Mouse (Mus musculus) heart, embryonic 11.5 days (tissue): ENCODE data around the gene Arhgef19. TPM values are rescaled to one million over a fixed set of nuclear protein-coding genes. Genes with fewer than 3 reads are reported as not detected.

Experiments used
- ATAC-seq: fragments of 200-750 bp; cut with Nextera tagmentation; replicated peaks from 2 replicates; pipeline ENCODE4 v1.8.0; 2017; ENCODE audit warnings: moderate library complexity; ENCODE audit not compliant: insufficient number of reproducible peaks, low FRiP score, low TSS enrichment
- H3K27ac ChIP-seq: fragments of 300-500 bp; sonication (generic); 2 replicates; pipeline ENCODE4 v1.5.1; 2014; ENCODE audit warnings: mild to moderate bottlenecking, low read depth, low read length
- H3K27me3 ChIP-seq: fragments of 300-500 bp; sonication (generic); 2 replicates; pipeline ENCODE4 v1.6.1; 2014; ENCODE audit warnings: mild to moderate bottlenecking, low read length, mixed read lengths; ENCODE audit not compliant: control insufficient read depth, insufficient read depth
- H3K36me3 ChIP-seq: fragments of 300-500 bp; sonication (generic); 2 replicates; pipeline ENCODE4 v1.6.1; 2014; ENCODE audit warnings: mild to moderate bottlenecking, low read length, moderate library complexity, mixed read lengths; ENCODE audit not compliant: control insufficient read depth, insufficient read depth
- H3K4me1 ChIP-seq: fragments of 300-500 bp; sonication (generic); 2 replicates; pipeline ENCODE4 v1.6.1; 2014; ENCODE audit warnings: low read length; ENCODE audit not compliant: control insufficient read depth, insufficient read depth
- H3K4me2 ChIP-seq: fragments of 300-500 bp; sonication (generic); 2 replicates; pipeline ENCODE4 v1.6.1; 2014; ENCODE audit warnings: mild to moderate bottlenecking, moderate library complexity
- H3K4me3 ChIP-seq: fragments of 300-500 bp; sonication (generic); 2 replicates; pipeline ENCODE4 v1.5.1; 2014; ENCODE audit warnings: low read depth, low read length
- H3K9ac ChIP-seq: fragments of 300-500 bp; sonication (generic); 2 replicates; pipeline ENCODE4 v1.6.1; 2014; ENCODE audit warnings: mild to moderate bottlenecking, low read depth, low read length, moderate library complexity
- H3K9me3 ChIP-seq: fragments of 300-500 bp; sonication (generic); replicated peaks from 2 replicates; pipeline ENCODE4 v1.6.1; 2016; ENCODE audit warnings: low read length; ENCODE audit not compliant: control insufficient read depth
- WGBS: fragments of 180-500 bp; shearing (Covaris S2); extraction: QIAGEN DNeasy Blood & Tissue Kit; methylation state at CpG from one replicate; pipeline ENCODE4 v1.1.7; 2014; ENCODE audit not compliant: insufficient replicate concordance; 5-methylcytosine and 5-hydroxymethylcytosine counted together
- polyA plus RNA-seq: library from polyadenylated mRNA; unstranded; fragments of >200 nt; fragmentation: Nextera tagmentation; extraction: Ambion mirVana; gene quantifications from 2 replicates; pipeline ENCODE4 v1.2.1, GENCODE M21; 2014

The Arhgef19 gene
- polyA plus RNA-seq, result 1.2 and 1.3 TPM in 2 replicates

- ATAC-seq, result peak; percentile 88
- no peaks in the 10 kb centered on the region for H3K36me3 ChIP-seq
- H3K27me3 ChIP-seq, result peaks cover 78% of the 10 kb centered on the region
- H3K27ac ChIP-seq, result no peak within 1 kb of the TSS
- 1% methylated on average over 30 of the region's 31 CpGs for WGBS
- peak within 1 kb of the TSS; percentile 40 for H3K4me3 ChIP-seq
- 0 out of 2 replicates have a peak within 1 kb of the TSS, but pooled peaks have one; percentile 46 for H3K9ac ChIP-seq
- peaks cover 19% of the 10 kb centered on the region for H3K4me1 ChIP-seq
- H3K4me2 ChIP-seq, result peak within 1 kb of the TSS; percentile 77
- H3K9me3 ChIP-seq, result no peaks in the 10 kb centered on the region
Observed at GRCm38 (mm10) chr4:141239388-141240125, at the start of gene Arhgef19. Gene Arhgef19, plus strand, starts transcription at chr4:141239499.

- no peak overlapping the region for H3K27ac ChIP-seq
- no peaks in the 10 kb centered on the region for H3K9me3 ChIP-seq
- H3K4me2 ChIP-seq, result no peak overlapping the region
- no peak overlapping the region for H3K4me3 ChIP-seq
- peaks cover 15% of the 10 kb centered on the region for H3K36me3 ChIP-seq
- WGBS, result 93% methylated on average over 7 of the region's 7 CpGs
- H3K9ac ChIP-seq, result no peak overlapping the region
- no peak for ATAC-seq
- no peaks in the 10 kb centered on the region for H3K27me3 ChIP-seq
- H3K4me1 ChIP-seq, result peaks cover 4% of the 10 kb centered on the region; the same call in 1 of the 2 replicates
Observed at GRCm38 (mm10) chr4:141191294-141191693, 48.0 kb upstream of the Arhgef19 start.

- H3K36me3 ChIP-seq, result peaks cover 27% of the 10 kb centered on the region
- H3K4me1 ChIP-seq, result no peaks in the 10 kb centered on the region
- WGBS, result 92% methylated on average over 6 of the region's 6 CpGs
- no peak overlapping the region for H3K4me2 ChIP-seq
- no peaks in the 10 kb centered on the region for H3K9me3 ChIP-seq
- H3K27ac ChIP-seq, result no peak overlapping the region
- ATAC-seq, result no peak
- H3K27me3 ChIP-seq, result no peaks in the 10 kb centered on the region
- no peak overlapping the region for H3K4me3 ChIP-seq
- no peak overlapping the region for H3K9ac ChIP-seq
Observed at GRCm38 (mm10) chr4:141194553-141194952, 44.7 kb upstream of the Arhgef19 start.

GRCm38 (mm10) chr4:141196981-141197685, 42.2 kb upstream of the Arhgef19 start:
- 93% methylated on average over 13 of the region's 13 CpGs for WGBS
- Histone ChIP-seq H3K36me3 (peaks cover 27% of the 10 kb centered on the region), H3K4me3 (no peak overlapping the region), H3K27me3 (no peaks in the 10 kb centered on the region), H3K4me2 (no peak overlapping the region), H3K27ac (no peak overlapping the region), H3K9ac (no peak overlapping the region), H3K9me3 (no peaks in the 10 kb centered on the region), H3K4me1 (no peaks in the 10 kb centered on the region)
- peak; percentile 40; the same call in 1 of the 2 replicates for ATAC-seq

- no peaks in the 10 kb centered on the region for H3K27me3 ChIP-seq
- 90% methylated on average over 13 of the region's 13 CpGs for WGBS
- no peak overlapping the region for H3K4me2 ChIP-seq
- ATAC-seq, result no peak
- no peak overlapping the region for H3K4me3 ChIP-seq
- H3K27ac ChIP-seq, result no peak overlapping the region
- H3K9me3 ChIP-seq, result no peaks in the 10 kb centered on the region
- no peaks in the 10 kb centered on the region for H3K4me1 ChIP-seq
- peaks cover 27% of the 10 kb centered on the region for H3K36me3 ChIP-seq
- H3K9ac ChIP-seq, result no peak overlapping the region
Observed at GRCm38 (mm10) chr4:141197686-141198035, 41.6 kb upstream of the Arhgef19 start.

GRCm38 (mm10) chr4:141200906-141201305, 38.4 kb upstream of the Arhgef19 start:
- 68% methylated on average over 11 of the region's 11 CpGs for WGBS

GRCm38 (mm10) chr4:141202192-141202591, 37.1 kb upstream of the Arhgef19 start:
- Histone ChIP-seq H3K36me3 (peaks cover 12% of the 10 kb centered on the region), H3K4me2 (no peak overlapping the region), H3K9ac (no peak overlapping the region), H3K27me3 (no peaks in the 10 kb centered on the region), H3K27ac (no peak overlapping the region), H3K4me1 (0 out of 2 replicates have a peak, but pooled peaks cover 3% of the 10 kb centered on the region), H3K9me3 (no peaks in the 10 kb centered on the region), H3K4me3 (no peak overlapping the region)
- WGBS, result 88% methylated on average over 6 of the region's 6 CpGs
- ATAC-seq, result no peak

More at GRCm38 (mm10) chr4:141200906-141201305, 38.4 kb upstream of the Arhgef19 start:
- Histone ChIP-seq H3K9ac (no peak overlapping the region), H3K27me3 (no peaks in the 10 kb centered on the region), H3K36me3 (peaks cover 19% of the 10 kb centered on the region), H3K4me2 (no peak overlapping the region), H3K27ac (peak overlapping the region; percentile 59; the same call in 1 of the 2 replicates), H3K4me3 (no peak overlapping the region), H3K9me3 (no peaks in the 10 kb centered on the region), H3K4me1 (0 out of 2 replicates have a peak, but pooled peaks cover 3% of the 10 kb centered on the region)
- ATAC-seq, result no peak

GRCm38 (mm10) chr4:141204580-141205061, 34.7 kb upstream of the Arhgef19 start:
- Histone ChIP-seq H3K4me2 (no peak overlapping the region), H3K27me3 (no peaks in the 10 kb centered on the region), H3K36me3 (0 out of 2 replicates have a peak, but pooled peaks cover 5% of the 10 kb centered on the region), H3K9me3 (no peaks in the 10 kb centered on the region), H3K27ac (no peak overlapping the region), H3K4me3 (no peak overlapping the region), H3K4me1 (0 out of 2 replicates have a peak, but pooled peaks cover 3% of the 10 kb centered on the region), H3K9ac (no peak overlapping the region)
- no peak for ATAC-seq
- WGBS, result 60% methylated on average over 4 of the region's 4 CpGs
